Comparison of ENCODE assay signal across 27 mouse cellular contexts in the genomic region with DNA sequence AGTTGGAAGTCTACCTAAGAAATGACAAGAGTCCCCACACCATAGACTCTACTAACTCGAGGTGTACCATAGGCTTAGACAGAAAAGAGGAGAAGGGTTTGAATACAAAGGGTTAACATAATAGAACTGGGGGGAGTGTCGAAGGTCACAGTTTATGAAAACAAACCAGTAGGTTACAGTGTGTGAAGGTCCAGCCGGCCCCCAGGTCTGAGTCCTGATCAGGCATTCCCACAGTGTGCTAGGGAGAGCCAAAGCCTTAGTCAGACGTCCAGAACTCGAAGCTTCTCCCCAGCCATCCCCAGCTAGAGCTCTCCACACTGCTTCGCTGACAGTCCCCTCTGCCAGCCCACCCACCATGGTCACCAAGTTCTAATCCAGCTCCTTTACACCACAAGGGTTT. TPM values are rescaled to one million over a fixed set of nuclear protein-coding genes. Genes with fewer than 3 reads are reported as not detected.
DNase-seq lines count a peak whose midpoint lies in the region; ATAC-seq lines count a peak whose summit lies in the region.
"Had no signal": no experiment of that assay in that cellular context is flagged by ENCODE, and none has a peak within 500 bp of the region (broad histone marks: within the 10 kb centered on the region; RNA-seq: fewer than 3 reads in every experiment).

No protein-coding gene starts in this region.

- H3K36me3 ChIP-seq in forebrain, embryonic 12.5 days (replicated peaks), result no peaks in the 10 kb centered on the region
- no peaks in the 10 kb centered on the region for H3K36me3 ChIP-seq in forebrain, embryonic 11.5 days (ENCODE audit: control insufficient read depth, insufficient read depth, low read length)
- no peaks in the 10 kb centered on the region for H3K36me3 ChIP-seq in kidney, embryonic 16.5 days (ENCODE audit: insufficient read depth, low read length)
- H3K36me3 ChIP-seq in kidney, embryonic 14.5 days (ENCODE audit: control insufficient read depth, insufficient read depth, low read length), result no peaks in the 10 kb centered on the region
- no peaks in the 10 kb centered on the region for H3K36me3 ChIP-seq in limb, embryonic 10.5 days
- no peaks in the 10 kb centered on the region for H3K36me3 ChIP-seq in liver, embryonic 16.5 days (ENCODE audit: control insufficient read depth, insufficient read depth)
- H3K36me3 ChIP-seq: embryonic facial prominence, embryonic 15.5 days; hindbrain, embryonic 15.5 days; limb, embryonic 13.5 days; midbrain, embryonic 15.5 days; neural tube, embryonic 12.5 days had no signal

- H3K4me2 ChIP-seq in forebrain, embryonic 12.5 days, result no peak overlapping the region
- H3K4me2 ChIP-seq in forebrain, embryonic 11.5 days (ENCODE audit: low read depth, low read length, severe bottlenecking), result no peak overlapping the region
- no peak overlapping the region for H3K4me2 ChIP-seq in kidney, embryonic 16.5 days (replicated peaks; ENCODE audit: low read depth, low read length)
- H3K4me2 ChIP-seq in kidney, embryonic 14.5 days (replicated peaks; ENCODE audit: low read depth, low read length), result no peak overlapping the region
- H3K4me2 ChIP-seq in liver, embryonic 16.5 days (ENCODE audit: low read depth, low read length), result no peak overlapping the region
- H3K4me2 ChIP-seq: embryonic facial prominence, embryonic 15.5 days; heart, embryonic 11.5 days; hindbrain, embryonic 15.5 days; limb, embryonic 13.5 days; midbrain, embryonic 15.5 days; neural tube, embryonic 12.5 days had no signal

- H3K27me3 ChIP-seq in forebrain, embryonic 12.5 days, result no peaks in the 10 kb centered on the region
- H3K27me3 ChIP-seq in forebrain, embryonic 11.5 days (ENCODE audit: control insufficient read depth, insufficient read depth, low read length), result no peaks in the 10 kb centered on the region
- H3K27me3 ChIP-seq in kidney, embryonic 16.5 days (ENCODE audit: insufficient read depth, low read length), result no peaks in the 10 kb centered on the region
- no peaks in the 10 kb centered on the region for H3K27me3 ChIP-seq in kidney, embryonic 14.5 days (ENCODE audit: control insufficient read depth, insufficient read depth, low read length)
- no peaks in the 10 kb centered on the region for H3K27me3 ChIP-seq in limb, embryonic 10.5 days (ENCODE audit: low read depth, poor library complexity, severe bottlenecking)
- H3K27me3 ChIP-seq in liver, embryonic 16.5 days (ENCODE audit: control insufficient read depth, insufficient read depth, low read depth, low read length), result no peaks in the 10 kb centered on the region
- H3K27me3 ChIP-seq: hindbrain, embryonic 15.5 days; limb, embryonic 13.5 days; midbrain, embryonic 15.5 days; neural tube, embryonic 12.5 days; Patski had no signal

- intact Hi-C loops in left cerebral cortex, postnatal 10 days (cut with DNase I), result no loop called here

- H3K9ac ChIP-seq in forebrain, embryonic 12.5 days, result no peak overlapping the region
- no peak overlapping the region for H3K9ac ChIP-seq in forebrain, embryonic 11.5 days (ENCODE audit: low read length)
- H3K9ac ChIP-seq in kidney, embryonic 16.5 days (replicated peaks; ENCODE audit: low read length), result 0 out of 2 replicates have a peak overlapping the region, but pooled peaks have one; percentile 14
- H3K9ac ChIP-seq in kidney, embryonic 14.5 days (ENCODE audit: low read depth, low read length), result no peak overlapping the region
- no peak overlapping the region for H3K9ac ChIP-seq in liver, embryonic 16.5 days (ENCODE audit: low read depth, low read length)
- H3K9ac ChIP-seq: embryonic facial prominence, embryonic 15.5 days; hindbrain, embryonic 15.5 days; limb, embryonic 13.5 days; midbrain, embryonic 15.5 days; neural tube, embryonic 12.5 days had no signal

- no peak overlapping the region for H3K4me3 ChIP-seq in forebrain, embryonic 12.5 days (replicated peaks)
- no peak overlapping the region for H3K4me3 ChIP-seq in forebrain, embryonic 11.5 days (ENCODE audit: low read depth, low read length)
- H3K4me3 ChIP-seq in kidney, embryonic 16.5 days (ENCODE audit: low read length), result no peak overlapping the region
- H3K4me3 ChIP-seq in kidney, embryonic 14.5 days (ENCODE audit: low read length), result no peak overlapping the region
- H3K4me3 ChIP-seq in limb, embryonic 10.5 days, result no peak overlapping the region
- H3K4me3 ChIP-seq in liver, embryonic 16.5 days (ENCODE audit: low read depth, low read length), result no peak overlapping the region
- H3K4me3 ChIP-seq: embryonic facial prominence, embryonic 15.5 days; hindbrain, embryonic 15.5 days; limb, embryonic 13.5 days; midbrain, embryonic 15.5 days; neural tube, embryonic 12.5 days had no signal

- DNase-seq in forebrain, embryonic 11.5 days (ENCODE audit: low spot score), result no peak
- DNase-seq in limb, embryonic 10.5 days (ENCODE audit: low spot score), result no peak
- DNase-seq in left cerebral cortex, postnatal 10 days (ENCODE audit: extremely low spot score in 1 of 2, low spot score in 2 of 2), result no peak
- DNase-seq: adrenal gland, postnatal 10 days; cerebellum, adult 8-10 months; cerebellum, postnatal 25 days; gastrocnemius, postnatal 14 days; heart, postnatal 36 days; kidney, adult 18-20 months; kidney, postnatal 10 days; layer of hippocampus, adult 9-11 months; lung, adult 2 months; lung, postnatal 14 days; right cerebral cortex, postnatal 4 days; thymus, postnatal 4 days had no signal

- H3K27ac ChIP-seq in forebrain, embryonic 12.5 days, result 0 out of 2 replicates have a peak overlapping the region, but pooled peaks have one; percentile 5
- H3K27ac ChIP-seq in forebrain, embryonic 11.5 days (ENCODE audit: low read depth, low read length), result no peak overlapping the region
- no peak overlapping the region for H3K27ac ChIP-seq in kidney, embryonic 16.5 days (ENCODE audit: low read length)
- H3K27ac ChIP-seq in kidney, embryonic 14.5 days (ENCODE audit: low read depth, low read length), result no peak overlapping the region
- H3K27ac ChIP-seq in limb, embryonic 10.5 days, result peak overlapping the region; percentile 8; the same call in 1 of the 2 replicates
- no peak overlapping the region for H3K27ac ChIP-seq in liver, embryonic 16.5 days (ENCODE audit: low read length)
- H3K27ac ChIP-seq: embryonic facial prominence, embryonic 15.5 days; hindbrain, embryonic 15.5 days; limb, embryonic 13.5 days; midbrain, embryonic 15.5 days; neural tube, embryonic 12.5 days had no signal

- H3K4me1 ChIP-seq in forebrain, embryonic 12.5 days, result peaks cover 50% of the 10 kb centered on the region
- 0 out of 2 replicates have a peak, but pooled peaks cover 4% of the 10 kb centered on the region for H3K4me1 ChIP-seq in forebrain, embryonic 11.5 days (replicated peaks; ENCODE audit: control insufficient read depth, insufficient read depth, low read length)
- H3K4me1 ChIP-seq in kidney, embryonic 16.5 days (ENCODE audit: insufficient read depth, low read length), result peaks cover 27% of the 10 kb centered on the region
- peaks cover 34% of the 10 kb centered on the region for H3K4me1 ChIP-seq in kidney, embryonic 14.5 days (ENCODE audit: control insufficient read depth, insufficient read depth, low read length)
- peaks cover 44% of the 10 kb centered on the region for H3K4me1 ChIP-seq in limb, embryonic 10.5 days
- peaks cover 5% of the 10 kb centered on the region for H3K4me1 ChIP-seq in liver, embryonic 16.5 days (ENCODE audit: control insufficient read depth, low read depth, low read length)
- H3K4me1 ChIP-seq: embryonic facial prominence, embryonic 15.5 days had no signal

- WGBS in forebrain, embryonic 12.5 days, result 59% methylated on average over 6 of the region's 6 CpGs
- 61% methylated on average over 6 of the region's 6 CpGs for WGBS in forebrain, embryonic 11.5 days
- 10% methylated on average over 6 of the region's 6 CpGs for WGBS in kidney, embryonic 16.5 days
- 16% methylated on average over 6 of the region's 6 CpGs for WGBS in kidney, embryonic 14.5 days
- WGBS in limb, embryonic 10.5 days, result 35% methylated on average over 6 of the region's 6 CpGs
- 33% methylated on average over 6 of the region's 6 CpGs for WGBS in liver, embryonic 16.5 days (ENCODE audit: insufficient replicate concordance)

- no peak for ATAC-seq in forebrain, embryonic 12.5 days (ENCODE audit: low FRiP score)
- no peak for ATAC-seq in forebrain, embryonic 11.5 days (replicated peaks; ENCODE audit: low FRiP score)
- no peak for ATAC-seq in kidney, embryonic 16.5 days (ENCODE audit: low FRiP score, low TSS enrichment)
- no peak for ATAC-seq in kidney, embryonic 14.5 days (ENCODE audit: low FRiP score, low TSS enrichment)
- ATAC-seq in liver, embryonic 16.5 days (ENCODE audit: low read depth), result peak; percentile 64
- ATAC-seq: forebrain, embryonic 14.5 days; midbrain, embryonic 15.5 days; Patski had no signal

- no peaks in the 10 kb centered on the region for H3K9me3 ChIP-seq in forebrain, embryonic 12.5 days
- no peaks in the 10 kb centered on the region for H3K9me3 ChIP-seq in forebrain, embryonic 11.5 days (ENCODE audit: control insufficient read depth, low read length)
- H3K9me3 ChIP-seq in kidney, embryonic 16.5 days (ENCODE audit: low read length), result no peaks in the 10 kb centered on the region
- H3K9me3 ChIP-seq in kidney, embryonic 14.5 days (ENCODE audit: control insufficient read depth, low read length), result no peaks in the 10 kb centered on the region
- no peaks in the 10 kb centered on the region for H3K9me3 ChIP-seq in limb, embryonic 10.5 days (replicated peaks)
- no peaks in the 10 kb centered on the region for H3K9me3 ChIP-seq in liver, embryonic 16.5 days (replicated peaks; ENCODE audit: control insufficient read depth, low read length)
- H3K9me3 ChIP-seq: embryonic facial prominence, embryonic 15.5 days; hindbrain, embryonic 15.5 days; limb, embryonic 13.5 days; midbrain, embryonic 15.5 days; neural tube, embryonic 12.5 days had no signal

RNA-seq across cellular contexts. Expression of a gene that starts 58.0 kb away (rescaled TPM):
- 13.7 and 14.0 TPM in 2 replicates for polyA plus RNA-seq in forebrain, embryonic 12.5 days (2016; fragmentation: Nextera tagmentation; extraction: Ambion mirVana)
- polyA plus RNA-seq in forebrain, embryonic 11.5 days (2014; fragmentation: Nextera tagmentation; extraction: Ambion mirVana), result 11.3 and 13.2 TPM in 2 replicates
- polyA plus RNA-seq in kidney, embryonic 16.5 days (2015; fragmentation: Nextera tagmentation; extraction: Ambion mirVana), result 9.0 and 9.9 TPM in 2 replicates
- polyA plus RNA-seq in kidney, embryonic 14.5 days (2014; fragmentation: Nextera tagmentation; extraction: Ambion mirVana), result 12.9 and 15.1 TPM in 2 replicates
- polyA plus RNA-seq in limb, embryonic 10.5 days (2016; fragmentation: Nextera tagmentation; extraction: Ambion mirVana), result 2.9 and 4.4 TPM in 2 replicates
- polyA plus RNA-seq in liver, embryonic 16.5 days (2015; fragmentation: Nextera tagmentation; extraction: Ambion mirVana), result 1.4 and 3.1 TPM in 2 replicates
- 100 to 1,000 TPM; 180 to 194 TPM for total RNA-seq in left cerebral cortex, postnatal 10 days (2021)

Comparison
In these comparisons a context has a peak if more than half of its experiments do, and no peak if none do; other contexts are left out.
1. H3K27ac ChIP-seq: peak in forebrain, embryonic 12.5 days (single experiment) and limb, embryonic 10.5 days (single experiment); none in forebrain, embryonic 11.5 days (single experiment), kidney, embryonic 16.5 days (single experiment), kidney, embryonic 14.5 days (single experiment) and liver, embryonic 16.5 days (single experiment).